Mouse (Mus musculus) forebrain, postnatal 0 days (tissue): ENCODE results near the gene Adamts1. TPM values are rescaled to one million over a fixed set of nuclear protein-coding genes. Genes with fewer than 3 reads are reported as not detected.
A peak's percentile ranks its signal among the peaks of the same experiment; 100 is the strongest.

Experiments
- ATAC-seq: fragments of 200-750 bp; cut with Nextera tagmentation; 2 replicates; pipeline ENCODE4 v1.8.0; 2017; ENCODE audit warnings: mild to moderate bottlenecking, moderate library complexity
- DNase-seq: peaks from one replicate; pipeline ENCODE4 v3.0.0-alpha.2; 2015
- H3K27ac ChIP-seq: fragments of 300-500 bp; sonication (generic); 2 replicates; pipeline ENCODE4 v1.5.1; 2014; ENCODE audit warnings: low read depth, mild to moderate bottlenecking, antibody characterized with exemption, low read length, moderate library complexity, mixed read lengths
- H3K27me3 ChIP-seq: fragments of 300-500 bp; sonication (generic); 2 replicates; pipeline ENCODE4 v1.6.1; 2014; ENCODE audit warnings: mild to moderate bottlenecking, low read length, mixed read lengths; ENCODE audit not compliant: insufficient read depth
- H3K36me3 ChIP-seq: fragments of 300-500 bp; sonication (generic); 2 replicates; pipeline ENCODE4 v1.6.1; 2014; ENCODE audit warnings: mild to moderate bottlenecking, moderate library complexity; ENCODE audit not compliant: insufficient read depth
- H3K4me1 ChIP-seq: fragments of 300-500 bp; sonication (generic); 2 replicates; pipeline ENCODE4 v1.6.1; 2014; ENCODE audit warnings: antibody characterized with exemption; ENCODE audit not compliant: insufficient read depth
- H3K4me2 ChIP-seq: fragments of 300-500 bp; sonication (generic); 2 replicates; pipeline ENCODE4 v1.6.1; 2014; ENCODE audit warnings: low read depth, mild to moderate bottlenecking, moderate library complexity
- H3K4me3 ChIP-seq: fragments of 300-500 bp; sonication (generic); 2 replicates; pipeline ENCODE4 v1.5.1; 2014; ENCODE audit warnings: low read depth, low read length, mixed read lengths
- H3K9ac ChIP-seq: fragments of 300-500 bp; sonication (generic); 2 replicates; pipeline ENCODE4 v1.6.1; 2014; ENCODE audit warnings: mild to moderate bottlenecking
- H3K9me3 ChIP-seq: fragments of 300-500 bp; sonication (generic); 2 replicates; pipeline ENCODE4 v1.6.1; 2016; ENCODE audit warnings: low read length
- CTCF ChIP-seq: sonication (generic); IDR thresholded peaks from 2 replicates; pipeline ENCODE4 v1.5.1; 2016; ENCODE audit warnings: antibody characterized with exemption, control low read depth, low read depth
- WGBS: fragments of 180-500 bp; shearing (Covaris S2); extraction: QIAGEN DNeasy Blood & Tissue Kit; methylation state at CpG from one replicate; pipeline ENCODE4 v1.1.7; 2014; 5-methylcytosine and 5-hydroxymethylcytosine counted together
- polyA plus RNA-seq: library from polyadenylated mRNA; unstranded; fragments of >200 nt; fragmentation: Nextera tagmentation; extraction: Ambion mirVana; gene quantifications from 2 replicates; pipeline ENCODE4 v1.2.1, GENCODE M21; 2015
- total RNA-seq: library from RNA; depleted of rRNA; stranded (reverse); fragments of >200 nt; gene quantifications from 2 replicates; pipeline ENCODE4 v1.2.3, GENCODE M21; 2014

The Adamts1 gene
- total and polyA plus RNA-seq, 2 experiments from 2014 or later: 5.1 to 12.5 TPM

DNA sequence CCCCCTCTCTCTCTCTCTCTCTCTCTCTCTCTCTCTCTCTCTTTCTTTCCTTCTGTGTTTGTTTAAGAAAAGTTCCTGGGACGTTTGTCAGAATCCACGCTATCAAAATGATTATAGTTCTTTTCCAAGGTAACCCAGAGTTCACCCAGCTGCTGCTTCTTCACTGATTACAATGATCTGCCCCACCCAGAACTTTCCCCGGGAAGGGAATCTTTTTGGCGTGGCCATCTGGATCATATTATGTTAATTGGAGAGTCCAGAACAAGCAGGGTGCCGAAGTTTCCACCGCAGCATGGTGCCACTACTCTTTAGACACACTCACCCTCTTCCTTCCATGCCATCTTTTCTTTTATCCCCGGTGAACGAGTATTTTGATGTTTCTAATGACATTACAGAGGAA, 37.2 kb downstream of the Adamts1 start:
- H3K9me3 ChIP-seq: no peaks in the 10 kb centered on the region
- ATAC-seq: no peak
- H3K4me2 ChIP-seq: no peak overlapping the region
- H3K4me1 ChIP-seq: no peaks in the 10 kb centered on the region
- no peak overlapping the region for H3K4me3 ChIP-seq
- no peak for DNase-seq
- no peak overlapping the region for H3K9ac ChIP-seq
- no peak for TF ChIP-seq CTCF
- H3K27me3 ChIP-seq: no peaks in the 10 kb centered on the region
- no peak overlapping the region for H3K27ac ChIP-seq
- 69% methylated on average over 8 of the region's 8 CpGs for WGBS
- no peaks in the 10 kb centered on the region for H3K36me3 ChIP-seq

DNA sequence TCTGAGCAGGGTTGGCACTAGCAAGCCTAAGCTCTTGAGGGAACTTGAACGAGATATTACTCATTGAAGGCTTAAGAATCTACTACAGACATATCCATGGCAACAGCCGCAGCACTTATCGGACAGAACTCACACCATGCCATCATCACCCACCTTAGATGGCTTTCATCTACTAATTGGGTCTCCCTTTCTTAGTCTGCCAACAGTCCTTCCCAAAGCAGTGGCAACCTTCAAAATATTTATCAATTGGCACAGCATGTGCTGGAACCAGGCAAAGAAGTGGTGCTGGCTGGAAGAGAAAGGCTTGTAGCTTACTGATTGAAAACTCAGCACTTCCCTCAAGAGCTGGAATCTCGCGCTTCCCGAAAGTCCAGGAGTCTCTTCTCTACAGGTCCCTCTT, 37.7 kb downstream of the Adamts1 start:
- Histone ChIP-seq H3K36me3 (no peaks in the 10 kb centered on the region), H3K4me3 (no peak overlapping the region), H3K4me2 (no peak overlapping the region), H3K27ac (no peak overlapping the region), H3K9me3 (no peaks in the 10 kb centered on the region), H3K4me1 (no peaks in the 10 kb centered on the region), H3K9ac (no peak overlapping the region), H3K27me3 (no peaks in the 10 kb centered on the region)
- peak; percentile 17 for DNase-seq
- ATAC-seq: peak; percentile 66
- WGBS: 48% methylated on average over 6 of the region's 6 CpGs
- TF ChIP-seq CTCF: no peak

GRCm38 (mm10) chr16:85762052-85762665, 40.8 kb downstream of the Adamts1 start:
- H3K27ac ChIP-seq: no peak overlapping the region
- no peak for ATAC-seq

GRCm38 (mm10) chr16:85760961-85761580, 41.8 kb downstream of the Adamts1 start:
- H3K4me1 ChIP-seq: no peaks in the 10 kb centered on the region
- H3K4me2 ChIP-seq: no peak overlapping the region
- H3K9me3 ChIP-seq: no peaks in the 10 kb centered on the region
- H3K4me3 ChIP-seq: no peak overlapping the region
- H3K9ac ChIP-seq: no peak overlapping the region
- no peak overlapping the region for H3K27ac ChIP-seq
- TF ChIP-seq CTCF: no peak
- H3K36me3 ChIP-seq: no peaks in the 10 kb centered on the region
- ATAC-seq (no peak), DNase-seq (no peak)
- no peaks in the 10 kb centered on the region for H3K27me3 ChIP-seq
- 87% methylated on average over 7 of the region's 7 CpGs for WGBS

More at GRCm38 (mm10) chr16:85762052-85762665, 40.8 kb downstream of the Adamts1 start:
- H3K4me1 ChIP-seq: no peaks in the 10 kb centered on the region
- no peaks in the 10 kb centered on the region for H3K36me3 ChIP-seq
- no peak overlapping the region for H3K9ac ChIP-seq
- H3K4me3 ChIP-seq: no peak overlapping the region
- H3K27me3 ChIP-seq: no peaks in the 10 kb centered on the region
- H3K4me2 ChIP-seq: no peak overlapping the region
- 80% methylated on average over 10 of the region's 10 CpGs for WGBS
- DNase-seq: no peak
- H3K9me3 ChIP-seq: no peaks in the 10 kb centered on the region
- no peak for TF ChIP-seq CTCF

GRCm38 (mm10) chr16:85756101-85756819, 46.7 kb downstream of the Adamts1 start:
- Histone ChIP-seq H3K4me1 (no peaks in the 10 kb centered on the region), H3K4me3 (no peak overlapping the region), H3K4me2 (no peak overlapping the region), H3K27me3 (no peaks in the 10 kb centered on the region), H3K9ac (no peak overlapping the region), H3K9me3 (no peaks in the 10 kb centered on the region), H3K36me3 (no peaks in the 10 kb centered on the region), H3K27ac (no peak overlapping the region)
- 42% methylated on average over 14 of the region's 14 CpGs for WGBS
- TF ChIP-seq CTCF: no peak
- DNase-seq (peak; percentile 32), ATAC-seq (peak; percentile 60)

DNA sequence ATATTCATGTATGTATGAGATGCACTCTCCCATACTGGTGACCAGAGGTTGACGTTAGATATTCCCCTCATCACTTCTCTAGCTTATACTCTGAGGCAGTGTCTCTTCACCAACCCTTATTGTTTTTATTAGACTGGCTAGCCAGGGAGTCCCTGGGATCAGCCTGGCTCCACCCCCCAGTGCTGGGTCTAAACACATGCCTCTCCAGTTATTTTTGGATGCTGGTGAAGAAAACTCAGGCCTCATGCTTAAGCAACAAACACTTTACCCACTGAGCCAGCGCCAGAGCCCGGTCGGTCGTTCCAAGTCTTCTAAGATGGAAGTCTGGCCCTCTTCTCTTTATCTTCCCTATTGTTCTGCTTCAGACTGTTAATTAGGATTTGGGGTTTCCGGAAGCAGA, 53.6 kb downstream of the Adamts1 start:
- no peaks in the 10 kb centered on the region for H3K9me3 ChIP-seq
- no peaks in the 10 kb centered on the region for H3K36me3 ChIP-seq
- no peak overlapping the region for H3K9ac ChIP-seq
- no peaks in the 10 kb centered on the region for H3K4me1 ChIP-seq
- no peak overlapping the region for H3K4me2 ChIP-seq
- ATAC-seq: no peak
- no peak overlapping the region for H3K27ac ChIP-seq
- no peak for TF ChIP-seq CTCF
- H3K4me3 ChIP-seq: no peak overlapping the region
- WGBS: 51% methylated on average over 6 of the region's 6 CpGs
- DNase-seq: no peak
- H3K27me3 ChIP-seq: no peaks in the 10 kb centered on the region
